ENCODE assay signal across 11 mouse cellular contexts in genomic region chr7:89433193-89433892, GRCm38 (mm10). TPM values are rescaled to one million over a fixed set of nuclear protein-coding genes. Genes with fewer than 3 reads are reported as not detected.
A peak's percentile ranks its signal among the peaks of the same experiment; 100 is the strongest.
DNase-seq lines count a peak whose midpoint lies in the region; ATAC-seq and TF ChIP-seq lines count a peak whose summit lies in the region.
"Had no signal": no experiment of that assay in that cellular context is flagged by ENCODE, and none has a peak within 500 bp of the region (broad histone marks: within the 10 kb centered on the region; RNA-seq: fewer than 3 reads in every experiment).

No protein-coding gene starts in this region.

- H3K27me3 ChIP-seq in heart, embryonic 14.5 days (ENCODE audit: control insufficient read depth, insufficient read depth, low read length): no peaks in the 10 kb centered on the region
- H3K27me3 ChIP-seq in heart, adult 2 months (ENCODE audit: control insufficient read depth, insufficient read depth, low read length): no peaks in the 10 kb centered on the region
- H3K27me3 ChIP-seq in midbrain, embryonic 11.5 days (ENCODE audit: control insufficient read depth, insufficient read depth, low read length): no peaks in the 10 kb centered on the region
- H3K27me3 ChIP-seq in midbrain, embryonic 15.5 days (replicated peaks): no peaks in the 10 kb centered on the region
- H3K27me3 ChIP-seq in kidney, adult 2 months (replicated peaks; ENCODE audit: control insufficient read depth, insufficient read depth, low read length): no peaks in the 10 kb centered on the region
- H3K27me3 ChIP-seq: heart, embryonic 12.5 days; limb, embryonic 12.5 days had no signal

- no peak overlapping the region for H3K4me2 ChIP-seq in heart, embryonic 14.5 days (ENCODE audit: low read length)
- no peak overlapping the region for H3K4me2 ChIP-seq in midbrain, embryonic 11.5 days
- no peak overlapping the region for H3K4me2 ChIP-seq in midbrain, embryonic 15.5 days
- H3K4me2 ChIP-seq: heart, embryonic 12.5 days; limb, embryonic 12.5 days had no signal

- peak overlapping the region; percentile 18 to 25; a peak in 1 of 4 replicates for H3K27ac ChIP-seq in heart, embryonic 14.5 days (replicated peaks in 1 of 2; ENCODE audit: control insufficient read depth in 1 of 2, insufficient read depth in 1 of 2, low read depth in 2 of 2, low read length in 2 of 2)
- H3K27ac ChIP-seq in heart, adult 2 months: no peak overlapping the region; the same call in 1 of the 2 replicates
- no peak overlapping the region for H3K27ac ChIP-seq in midbrain, embryonic 11.5 days (ENCODE audit: low read depth, low read length)
- H3K27ac ChIP-seq in midbrain, embryonic 15.5 days: no peak overlapping the region
- H3K27ac ChIP-seq in kidney, adult 2 months (ENCODE audit: insufficient read depth, low read depth, low read length): peak overlapping the region; percentile 99
- H3K27ac ChIP-seq: limb, embryonic 12.5 days had no signal

- peaks cover 6 to 8% of the 10 kb centered on the region in 2 experiments; a peak in 2 of 4 replicates for H3K4me1 ChIP-seq in heart, embryonic 14.5 days (ENCODE audit: control insufficient read depth in 2 of 2, insufficient read depth in 2 of 2, low read length in 2 of 2)
- peaks cover 2% of the 10 kb centered on the region; the same call in 1 of the 2 replicates for H3K4me1 ChIP-seq in heart, adult 2 months (ENCODE audit: control insufficient read depth, insufficient read depth, low read length)
- no peaks in the 10 kb centered on the region for H3K4me1 ChIP-seq in midbrain, embryonic 11.5 days (ENCODE audit: control insufficient read depth, insufficient read depth, low read length)
- no peaks in the 10 kb centered on the region for H3K4me1 ChIP-seq in midbrain, embryonic 15.5 days
- peaks cover 34% of the 10 kb centered on the region for H3K4me1 ChIP-seq in kidney, adult 2 months (ENCODE audit: control insufficient read depth, insufficient read depth, low read length)

- H3K9ac ChIP-seq in heart, embryonic 14.5 days (ENCODE audit: low read length): no peak overlapping the region
- H3K9ac ChIP-seq in heart, adult 2 months (ENCODE audit: low read depth, low read length): no peak overlapping the region
- no peak overlapping the region for H3K9ac ChIP-seq in midbrain, embryonic 11.5 days (ENCODE audit: low read length)
- no peak overlapping the region for H3K9ac ChIP-seq in midbrain, embryonic 15.5 days
- H3K9ac ChIP-seq: heart, embryonic 12.5 days; limb, embryonic 12.5 days had no signal

- no peak for TF ChIP-seq EP300 in heart, adult 2 months (IDR thresholded peaks at IDR 0.05; ENCODE audit: insufficient read depth, low read depth, low read length)

- intact Hi-C loops in heart, adult 2 months (cut with DNase I): no loop called here

- no peak for TF ChIP-seq CTCF in heart, adult 2 months (IDR thresholded peaks at IDR 0.05)
- TF ChIP-seq CTCF in kidney, adult 2 months (conservative IDR thresholded peaks at IDR 0.05; ENCODE audit: insufficient read depth, insufficient read length, low read depth, low read length): no peak

- DNase-seq in heart, adult 2 months: no peak
- peak; percentile 47 for DNase-seq in midbrain, embryonic 11.5 days (ENCODE audit: low spot score, missing footprints)
- peak; percentile 80 for DNase-seq in kidney, adult 2 months
- peak; percentile 82 for DNase-seq in right cerebral cortex, postnatal 4 days
- DNase-seq in adrenal gland, adult 2 months: no peak
- DNase-seq: adrenal gland, postnatal 10 days had no signal

- WGBS in heart, embryonic 14.5 days: 51% methylated on average over 9 of the region's 9 CpGs
- WGBS in heart, adult 2 months: 46% methylated on average over 9 of the region's 9 CpGs
- 84% methylated on average over 9 of the region's 9 CpGs for WGBS in midbrain, embryonic 11.5 days
- 56% methylated on average over 9 of the region's 9 CpGs for WGBS in midbrain, embryonic 15.5 days
- 27% methylated on average over 9 of the region's 9 CpGs for WGBS in kidney, adult 2 months

- ATAC-seq in heart, embryonic 14.5 days (ENCODE audit: insufficient number of reproducible peaks, insufficient read depth, low FRiP score, low read depth): peak; percentile 56; the same call in 1 of the 2 replicates
- no peak for ATAC-seq in midbrain, embryonic 11.5 days (ENCODE audit: low FRiP score)
- no peak for ATAC-seq in midbrain, embryonic 15.5 days (replicated peaks)
- ATAC-seq in erythroblast, adult 5-6 weeks (replicated peaks; ENCODE audit: low FRiP score, poor library complexity, severe bottlenecking): no peak

- no peak overlapping the region for H3K4me3 ChIP-seq in heart, embryonic 14.5 days (ENCODE audit: control insufficient read depth in 1 of 2, insufficient read depth in 1 of 2, low read depth in 1 of 2, low read length in 2 of 2)
- no peak overlapping the region for H3K4me3 ChIP-seq in heart, adult 2 months
- no peak overlapping the region for H3K4me3 ChIP-seq in midbrain, embryonic 11.5 days (ENCODE audit: low read depth, low read length)
- no peak overlapping the region for H3K4me3 ChIP-seq in midbrain, embryonic 15.5 days
- no peak overlapping the region for H3K4me3 ChIP-seq in kidney, adult 2 months (ENCODE audit: insufficient read depth, low read depth, low read length)
- H3K4me3 ChIP-seq: heart, embryonic 12.5 days; limb, embryonic 12.5 days had no signal

- no peaks in the 10 kb centered on the region for H3K36me3 ChIP-seq in heart, embryonic 14.5 days (ENCODE audit: control insufficient read depth, insufficient read depth, low read length)
- no peaks in the 10 kb centered on the region for H3K36me3 ChIP-seq in heart, adult 2 months (ENCODE audit: control insufficient read depth, insufficient read depth, low read length)
- no peaks in the 10 kb centered on the region for H3K36me3 ChIP-seq in midbrain, embryonic 11.5 days (ENCODE audit: control insufficient read depth, insufficient read depth, low read length)
- no peaks in the 10 kb centered on the region for H3K36me3 ChIP-seq in midbrain, embryonic 15.5 days (replicated peaks)
- H3K36me3 ChIP-seq in kidney, adult 2 months (ENCODE audit: control insufficient read depth, insufficient read depth, low read length): no peaks in the 10 kb centered on the region
- H3K36me3 ChIP-seq: heart, embryonic 12.5 days; limb, embryonic 12.5 days had no signal

- H3K79me2 ChIP-seq in heart, adult 2 months (replicated peaks; ENCODE audit: control insufficient read depth, insufficient read depth, low read length): no peaks in the 10 kb centered on the region

- no peak for TF ChIP-seq POLR2A in heart, adult 2 months (IDR thresholded peaks at IDR 0.05; ENCODE audit: insufficient read depth, low read depth, low read length)
- no peak for TF ChIP-seq POLR2A in kidney, adult 2 months (IDR thresholded peaks at IDR 0.05; ENCODE audit: low read depth, low read length)

- H3K9me3 ChIP-seq in heart, embryonic 14.5 days (ENCODE audit: control insufficient read depth, low read length): no peaks in the 10 kb centered on the region
- no peaks in the 10 kb centered on the region for H3K9me3 ChIP-seq in midbrain, embryonic 11.5 days (ENCODE audit: control insufficient read depth, low read length)
- no peaks in the 10 kb centered on the region for H3K9me3 ChIP-seq in midbrain, embryonic 15.5 days
- H3K9me3 ChIP-seq: heart, embryonic 12.5 days; limb, embryonic 12.5 days had no signal

RNA-seq across cellular contexts. Expression of gene Fzd4, which starts 29.2 kb away (rescaled TPM):
- 12.7 and 13.2 TPM in 2 replicates for polyA plus RNA-seq in heart, embryonic 14.5 days (2014; fragmentation: Nextera tagmentation; extraction: Ambion mirVana)
- total RNA-seq in heart, adult 2 months (2021): 10 to 100 TPM; 33.7 to 36.2 TPM
- polyA plus RNA-seq in heart, adult 2 months (2012; rRNA removed): 15.2 and 26.1 TPM in 2 replicates
- polyA plus RNA-seq in midbrain, embryonic 11.5 days (2014; fragmentation: Nextera tagmentation; extraction: Ambion mirVana): 2.0 and 2.6 TPM in 2 replicates
- polyA plus RNA-seq in midbrain, embryonic 15.5 days (2015; fragmentation: Nextera tagmentation; extraction: Ambion mirVana): 1.6 and 1.7 TPM in 2 replicates
- 28.7 and 31.2 TPM in 2 replicates for polyA plus RNA-seq in kidney, adult 2 months (2012; rRNA removed)
- total RNA-seq in adrenal gland, adult 2 months (2021): 10 to 100 TPM; 27.9 to 33.3 TPM
- 12.7 and 13.4 TPM in 2 replicates for polyA plus RNA-seq in adrenal gland, adult 2 months (2012; rRNA removed)
- 0.63 TPM in 1 of 2 replicates, not detected in the other for total RNA-seq in erythroblast, adult 5-6 weeks (2015; ENCODE audit: low replicate concordance)
- 0.14 TPM in 1 of 2 replicates, not detected in the other for total RNA-seq in erythroblast, adult 5-6 weeks (2017; ENCODE audit: low replicate concordance)

RNA-seq across cellular contexts. Expression of gene Tmem135, which starts 29.3 kb away (rescaled TPM):
- polyA plus RNA-seq in heart, embryonic 14.5 days (2014; fragmentation: Nextera tagmentation; extraction: Ambion mirVana): 28.4 and 29.4 TPM in 2 replicates
- 10 to 100 TPM; 43.2 to 45.1 TPM for total RNA-seq in heart, adult 2 months (2021)
- polyA plus RNA-seq in heart, adult 2 months (2012; rRNA removed): 18.8 and 27.2 TPM in 2 replicates
- 15.1 and 16.7 TPM in 2 replicates for polyA plus RNA-seq in midbrain, embryonic 11.5 days (2014; fragmentation: Nextera tagmentation; extraction: Ambion mirVana)
- 28.0 and 32.8 TPM in 2 replicates for polyA plus RNA-seq in midbrain, embryonic 15.5 days (2015; fragmentation: Nextera tagmentation; extraction: Ambion mirVana)
- 53.6 and 100 TPM in 2 replicates for polyA plus RNA-seq in kidney, adult 2 months (2012; rRNA removed)
- 100 to 1,000 TPM in 1 of 2 experiments, 10 to 100 TPM in 1; 87.3 to 125 TPM for total RNA-seq in adrenal gland, adult 2 months (2021)
- 300 and 469 TPM in 2 replicates for polyA plus RNA-seq in adrenal gland, adult 2 months (2012; rRNA removed)
- 3.1 and 7.7 TPM in 2 replicates for total RNA-seq in erythroblast, adult 5-6 weeks (2015; ENCODE audit: low replicate concordance)
- 0.98 and 10.3 TPM in 2 replicates for total RNA-seq in erythroblast, adult 5-6 weeks (2017; ENCODE audit: low replicate concordance)

Comparison
In these comparisons a context has a peak if more than half of its experiments do, and no peak if none do; other contexts are left out.
1. H3K27ac ChIP-seq: peak in heart, embryonic 14.5 days (2 of 2) and kidney, adult 2 months (single experiment); none in heart, adult 2 months (single experiment), midbrain, embryonic 11.5 days (single experiment) and midbrain, embryonic 15.5 days (single experiment).
2. DNase-seq: peak in midbrain, embryonic 11.5 days (single experiment), kidney, adult 2 months (single experiment) and right cerebral cortex, postnatal 4 days (single experiment); none in heart, adult 2 months (0 of 2) and adrenal gland, adult 2 months (single experiment).